Mouse (Mus musculus): ENCODE results near the gene 1700001O22Rik.

The 1700001O22Rik gene

GRCm38 (mm10) chr2:30816383-30816782, 12.9 kb upstream of the 1700001O22Rik start:
- no peak for DNase-seq (ENCODE audit: low spot score in 2 of 2)

GRCm38 (mm10) chr2:30810573-30810972, 7.1 kb upstream of the 1700001O22Rik start:
- DNase-seq (ENCODE audit: low spot score in 2 of 2) = no peak

- no peak for DNase-seq (ENCODE audit: low spot score in 2 of 2)
Measured at GRCm38 (mm10) chr2:30809503-30809902, 6.0 kb upstream of the 1700001O22Rik start.

- no peak for DNase-seq (ENCODE audit: low spot score in 2 of 2)
Measured at GRCm38 (mm10) chr2:30808296-30808655, 4.8 kb upstream of the 1700001O22Rik start.

- peak; percentile 98 to 99 for DNase-seq (ENCODE audit: low spot score in 2 of 2)
Measured at GRCm38 (mm10) chr2:30807648-30808295, 4.3 kb upstream of the 1700001O22Rik start, which contains the start of gene Ntmt1. TSS of gene Ntmt1 (plus strand) at chr2:30807826.

GRCm38 (mm10) chr2:30807147-30807647, 3.7 kb upstream of the 1700001O22Rik start:
- no peak for DNase-seq (ENCODE audit: low spot score in 2 of 2)

GRCm38 (mm10) chr2:30805983-30806382, 2.5 kb upstream of the 1700001O22Rik start:
- no peak for DNase-seq (ENCODE audit: low spot score in 2 of 2)

GRCm38 (mm10) chr2:30801067-30801852, 2.2 kb downstream of the 1700001O22Rik start:
- DNase-seq (ENCODE audit: low spot score in 2 of 2) = no peak

- DNase-seq (ENCODE audit: low spot score in 2 of 2) = no peak
Measured at GRCm38 (mm10) chr2:30800671-30801066, 2.8 kb downstream of the 1700001O22Rik start.

- no peak for DNase-seq (ENCODE audit: low spot score in 2 of 2)
Measured at GRCm38 (mm10) chr2:30799456-30799855, 4.0 kb downstream of the 1700001O22Rik start.

- DNase-seq (ENCODE audit: low spot score in 2 of 2) = peak; percentile 87 to 92
Measured at GRCm38 (mm10) chr2:30796382-30796781, 7.1 kb downstream of the 1700001O22Rik start.

GRCm38 (mm10) chr2:30795889-30796275, 7.6 kb downstream of the 1700001O22Rik start:
- DNase-seq (ENCODE audit: low spot score in 2 of 2) = no peak

- no peak for DNase-seq (ENCODE audit: low spot score in 2 of 2)
Measured at GRCm38 (mm10) chr2:30795271-30795888, 8.1 kb downstream of the 1700001O22Rik start.

- peak; percentile 71 to 96 for DNase-seq (ENCODE audit: low spot score in 2 of 2)
Measured at GRCm38 (mm10) chr2:30794179-30795108, 9.0 kb downstream of the 1700001O22Rik start.

- DNase-seq (ENCODE audit: low spot score in 2 of 2) = no peak
Measured at GRCm38 (mm10) chr2:30792061-30792460, 11.4 kb downstream of the 1700001O22Rik start.

- no peak for DNase-seq (ENCODE audit: low spot score in 2 of 2)
Measured at GRCm38 (mm10) chr2:30787466-30787865, 16.0 kb downstream of the 1700001O22Rik start.

- DNase-seq (ENCODE audit: low spot score in 2 of 2) = no peak
Measured at GRCm38 (mm10) chr2:30784078-30784994, 19.1 kb downstream of the 1700001O22Rik start.

GRCm38 (mm10) chr2:30783346-30783745, 20.1 kb downstream of the 1700001O22Rik start:
- DNase-seq (ENCODE audit: low spot score in 2 of 2) = peak in 1 of 2 experiments; percentile 81

- DNase-seq (ENCODE audit: low spot score in 2 of 2) = no peak
Measured at GRCm38 (mm10) chr2:30782312-30783290, 20.9 kb downstream of the 1700001O22Rik start.
